Mouse (Mus musculus) lung, postnatal 10 days (tissue): ENCODE results near the gene Orc5.
"Not testable (repeated sequence)": the region's sequence is repeated elsewhere in the genome, so short reads cannot be mapped to it uniquely, and the experiment has no call there.

ENCODE experiments used
- DNase-seq: peaks from one replicate; pipeline ENCODE4 v3.0.0; 2021

Gene Orc5

DNA sequence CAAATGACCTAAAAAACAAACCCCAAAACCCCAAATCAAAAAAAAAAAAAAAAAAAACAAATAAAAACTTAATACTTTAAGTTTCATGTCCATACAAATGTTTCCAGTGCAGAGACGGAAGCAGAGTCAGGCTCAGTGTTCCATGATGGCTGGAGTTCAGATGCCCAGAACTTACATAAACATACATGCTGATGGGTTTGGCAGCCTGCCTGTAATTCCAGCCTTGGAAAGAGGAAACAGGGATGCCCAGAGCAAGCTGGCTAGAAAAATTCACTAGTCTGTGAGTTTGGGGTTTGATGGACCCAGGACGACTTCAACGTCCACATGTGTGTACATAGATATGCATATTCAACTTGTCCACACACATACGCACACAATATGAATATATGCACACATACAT is 27.6 kb downstream of the Orc5 start:
- peak; percentile 45 for DNase-seq

DNA sequence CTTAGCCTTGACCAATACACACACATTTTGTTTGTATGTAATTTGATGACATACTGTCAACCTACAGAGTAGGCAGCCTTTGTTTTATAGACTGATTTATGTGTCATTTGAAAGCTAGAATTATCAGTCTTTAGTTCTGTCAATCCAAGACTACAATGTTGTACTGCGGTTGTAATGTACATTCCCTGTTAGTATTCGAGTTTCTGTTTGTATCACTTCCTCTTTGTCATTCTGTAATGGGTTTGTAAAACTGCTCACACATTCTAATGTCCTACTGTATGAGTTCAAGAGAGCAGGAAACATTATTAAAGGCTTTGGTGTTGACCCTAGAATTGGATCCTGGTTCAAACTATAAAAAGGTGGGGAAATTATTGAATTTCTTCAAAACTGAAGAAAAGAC is 30.5 kb downstream of the Orc5 start:
- no peak for DNase-seq

DNA sequence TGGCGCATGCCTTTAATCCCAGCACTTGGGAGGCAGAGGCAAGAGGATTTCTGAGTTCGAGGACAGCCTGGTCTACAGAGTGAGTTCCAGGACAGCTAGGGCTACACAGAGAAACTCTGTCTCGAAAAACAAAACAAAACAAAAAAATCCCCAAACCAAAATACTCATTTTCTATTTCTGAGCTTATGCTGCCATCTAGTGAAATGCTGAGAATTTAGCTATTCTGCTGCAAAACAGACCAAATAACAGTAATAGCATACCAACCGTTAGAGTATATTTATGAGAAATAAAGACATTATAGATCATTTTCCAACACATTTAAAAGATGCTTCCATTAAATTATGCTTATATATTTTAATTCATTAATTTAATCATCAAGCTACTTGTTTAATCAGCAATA is 34.5 kb downstream of the Orc5 start:
- not testable (repeated sequence) for DNase-seq

DNA sequence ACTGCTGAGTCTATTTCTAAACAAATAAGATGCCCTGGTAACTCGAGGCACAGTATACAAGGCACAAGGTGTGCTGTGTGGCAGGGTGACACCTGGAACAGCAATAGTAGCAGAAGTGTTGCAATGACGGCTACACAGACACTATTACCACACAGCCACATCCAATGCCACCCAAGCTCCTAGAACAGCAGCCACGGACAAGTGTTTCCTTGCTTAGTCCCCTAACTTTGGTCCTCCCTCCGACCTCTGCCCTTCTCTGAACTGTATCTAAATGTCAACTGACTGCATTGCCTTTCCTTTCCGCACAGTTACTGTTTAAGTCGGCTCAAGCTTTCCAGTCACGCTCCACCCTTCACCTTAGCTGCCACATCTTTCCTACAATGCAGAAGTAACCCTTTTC is 36.0 kb downstream of the Orc5 start:
- not testable (repeated sequence) for DNase-seq

DNA sequence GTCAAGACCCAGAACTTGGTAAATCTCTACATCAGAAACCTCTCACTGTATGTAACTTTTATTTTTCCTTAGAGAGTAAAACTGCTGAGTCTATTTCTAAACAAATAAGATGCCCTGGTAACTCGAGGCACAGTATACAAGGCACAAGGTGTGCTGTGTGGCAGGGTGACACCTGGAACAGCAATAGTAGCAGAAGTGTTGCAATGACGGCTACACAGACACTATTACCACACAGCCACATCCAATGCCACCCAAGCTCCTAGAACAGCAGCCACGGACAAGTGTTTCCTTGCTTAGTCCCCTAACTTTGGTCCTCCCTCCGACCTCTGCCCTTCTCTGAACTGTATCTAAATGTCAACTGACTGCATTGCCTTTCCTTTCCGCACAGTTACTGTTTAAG is 37.6 kb downstream of the Orc5 start:
- DNase-seq: not testable (repeated sequence)

DNA sequence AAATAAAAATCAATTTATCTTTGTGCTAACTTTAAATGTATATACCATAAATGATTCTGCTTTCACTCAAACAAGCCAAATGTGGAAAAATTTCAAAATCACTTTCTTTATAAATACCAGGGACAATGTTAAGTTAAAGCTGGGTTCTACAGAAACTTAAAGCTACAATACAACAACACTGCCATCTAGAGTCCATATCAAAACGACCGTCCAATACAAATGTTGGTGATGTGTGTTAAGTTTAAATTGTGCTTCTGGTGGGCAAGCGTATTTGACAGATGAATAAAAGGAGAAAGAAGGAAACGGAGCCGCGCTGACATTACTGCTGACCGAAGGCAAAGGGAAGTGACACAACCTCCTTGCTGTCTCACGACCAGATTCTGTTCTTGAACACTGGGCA is 38.4 kb downstream of the Orc5 start:
- DNase-seq: no peak

DNA sequence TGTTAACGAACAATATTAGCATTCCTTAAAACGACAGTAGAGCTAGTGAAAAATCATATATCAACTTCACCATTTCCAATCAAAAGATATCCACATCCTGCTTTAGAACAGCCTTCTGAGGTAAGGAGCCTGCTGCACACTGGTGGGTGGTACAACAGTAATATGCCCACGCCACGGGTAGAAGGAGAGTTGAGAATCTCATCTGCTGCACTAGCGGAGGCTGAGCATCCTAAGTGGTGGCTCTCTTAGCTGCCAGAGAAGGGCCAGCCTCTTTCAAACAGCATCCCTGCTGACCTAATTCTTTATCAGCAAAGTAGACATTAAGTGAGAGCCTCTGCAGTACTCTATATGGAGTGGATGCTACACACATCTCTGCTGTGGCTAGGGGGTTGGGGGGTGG is 41.7 kb downstream of the Orc5 start:
- no peak for DNase-seq

DNA sequence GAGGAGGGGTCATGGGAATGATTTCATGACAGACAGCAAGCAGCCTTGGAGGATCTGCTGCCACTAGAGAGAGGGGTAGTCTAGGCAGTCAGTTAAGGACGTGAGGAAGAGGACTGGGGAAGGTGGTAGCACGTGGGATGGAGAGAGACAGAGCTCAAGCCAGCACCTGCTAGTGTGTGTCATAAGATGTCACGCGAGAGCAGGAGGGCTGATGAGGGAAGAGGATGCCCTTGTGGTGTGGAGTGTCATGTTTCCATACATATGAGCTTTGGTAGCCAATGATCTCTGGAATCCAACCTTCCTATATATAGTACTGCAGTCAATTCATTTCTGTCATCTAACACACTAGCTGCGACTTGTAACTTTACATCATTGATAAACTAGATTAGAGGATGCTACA is 50.8 kb downstream of the Orc5 start:
- DNase-seq: no peak

DNA sequence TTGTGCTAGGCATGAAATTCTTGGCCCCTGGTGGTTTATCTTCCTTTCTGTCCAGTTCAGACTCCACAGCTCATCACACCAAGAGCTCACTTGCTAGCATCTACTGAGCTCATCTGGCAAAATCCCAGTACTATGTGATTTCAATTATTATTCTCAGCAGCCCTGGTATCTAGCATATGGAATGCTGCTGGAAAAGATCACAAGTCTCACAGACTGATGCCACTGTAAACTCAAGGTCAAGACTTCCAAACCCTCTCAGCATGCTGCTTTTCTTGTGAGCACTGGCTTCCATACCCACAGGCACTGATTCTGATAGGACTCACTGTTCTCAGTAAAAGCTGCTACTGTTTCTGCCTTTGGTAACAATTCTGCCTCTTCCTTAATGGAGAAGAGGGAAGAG is 59.1 kb downstream of the Orc5 start:
- DNase-seq: no peak

DNA sequence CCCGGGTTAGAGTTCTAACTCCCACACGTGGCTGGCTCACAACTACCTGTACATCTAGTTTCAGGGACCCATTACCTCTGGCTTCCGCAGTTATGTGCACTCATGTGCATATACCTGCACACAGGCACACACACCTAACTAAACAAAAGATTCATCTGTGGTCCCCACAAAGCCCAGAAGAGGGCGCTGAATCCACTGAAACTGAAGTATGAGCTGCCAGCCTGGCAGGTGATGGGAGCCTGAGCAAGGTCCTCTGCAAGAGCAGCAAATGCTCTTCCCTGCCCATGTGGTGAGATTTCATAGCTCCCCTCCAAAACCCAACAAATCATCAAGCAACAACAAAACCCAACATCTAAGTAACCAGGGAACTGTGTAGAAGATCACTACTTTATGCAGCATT is 61.1 kb downstream of the Orc5 start:
- no peak for DNase-seq

DNA sequence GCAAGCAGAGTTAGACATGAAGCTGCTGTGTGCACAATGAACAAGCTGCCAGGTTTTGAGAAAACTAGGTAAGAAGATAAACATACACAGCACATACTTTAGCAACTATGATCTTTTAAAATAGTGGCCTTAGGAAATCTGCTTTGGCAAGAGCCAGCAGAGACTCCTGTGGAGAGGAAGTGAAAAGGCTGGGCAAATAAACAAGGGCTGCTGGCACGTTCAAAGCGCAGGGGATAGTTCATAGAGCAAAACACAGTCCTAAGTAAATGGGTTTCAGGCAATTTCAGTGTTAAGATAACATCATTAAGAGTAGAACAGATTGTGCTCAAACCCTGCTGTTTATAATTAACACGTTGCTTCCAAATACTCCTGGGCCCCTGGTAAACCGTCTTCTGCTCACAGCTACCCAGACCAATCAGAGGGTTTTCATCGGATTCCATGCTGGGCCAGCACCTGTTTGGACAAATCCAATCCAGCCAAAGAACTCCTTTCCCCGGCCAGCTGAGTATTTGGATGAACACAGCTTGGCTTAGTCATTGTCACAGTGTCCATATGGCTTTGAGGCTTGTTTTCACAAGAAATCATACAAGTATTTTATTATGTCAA is 63.5 kb downstream of the Orc5 start:
- no peak for DNase-seq

DNA sequence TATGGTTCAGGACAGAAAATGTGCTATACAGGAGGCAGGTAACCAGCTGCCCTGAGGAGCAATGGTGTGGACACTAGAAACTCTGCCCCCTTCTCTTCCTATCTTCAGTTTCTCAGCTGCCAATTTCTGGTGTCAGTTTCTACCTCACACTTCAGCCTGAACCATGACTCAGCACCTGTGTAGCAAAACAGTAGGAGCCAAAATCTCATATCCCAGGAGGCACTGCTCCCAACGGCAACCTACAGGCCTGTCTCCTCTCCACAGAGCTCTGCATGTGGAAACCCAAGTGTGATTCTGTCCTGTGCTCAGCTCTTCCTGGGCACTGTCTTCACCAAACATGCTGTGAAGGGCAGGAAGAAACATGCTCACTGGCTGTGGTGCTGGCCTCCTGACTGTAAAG is 64.5 kb downstream of the Orc5 start:
- DNase-seq: no peak

DNA sequence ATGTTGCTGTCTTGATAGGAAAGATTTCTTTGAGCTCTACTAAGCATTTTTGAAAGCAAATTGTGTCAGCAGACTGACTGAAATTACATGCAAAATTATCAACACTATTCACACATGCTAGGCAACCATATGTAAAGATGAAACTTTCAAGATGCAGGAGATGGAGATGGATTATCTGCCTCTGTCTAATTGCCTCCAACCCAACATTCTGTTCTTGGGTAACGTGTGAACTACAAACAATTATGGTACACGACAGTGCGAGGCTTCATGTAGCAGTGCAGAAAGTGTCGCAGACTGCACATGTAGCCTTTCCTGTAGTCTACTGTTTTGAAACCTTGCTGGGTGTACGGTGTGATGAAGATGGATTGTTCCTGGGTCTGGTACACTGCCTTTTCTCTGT is 67.7 kb downstream of the Orc5 start:
- DNase-seq: no peak

DNA sequence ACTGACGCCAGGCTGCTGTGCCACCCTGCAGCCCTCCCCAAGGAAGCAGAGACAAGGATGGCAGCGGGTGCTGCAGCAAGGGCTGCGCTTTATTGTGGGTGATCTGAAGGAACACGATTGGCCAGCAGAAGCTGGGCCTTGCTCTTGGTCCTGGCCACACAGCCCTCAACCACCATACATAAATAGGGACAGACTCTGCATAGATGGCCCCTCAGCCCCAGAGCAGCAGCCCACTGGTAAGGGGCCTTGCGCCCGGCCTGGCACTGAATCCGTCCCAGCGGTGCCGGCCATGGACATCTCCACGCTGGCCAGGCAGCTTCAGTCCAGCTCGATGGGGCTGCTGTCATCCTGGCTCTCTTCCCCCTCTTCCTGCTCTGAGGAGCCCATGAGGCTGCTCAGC is 77.8 kb downstream of the Orc5 start:
- not testable (repeated sequence) for DNase-seq

DNA sequence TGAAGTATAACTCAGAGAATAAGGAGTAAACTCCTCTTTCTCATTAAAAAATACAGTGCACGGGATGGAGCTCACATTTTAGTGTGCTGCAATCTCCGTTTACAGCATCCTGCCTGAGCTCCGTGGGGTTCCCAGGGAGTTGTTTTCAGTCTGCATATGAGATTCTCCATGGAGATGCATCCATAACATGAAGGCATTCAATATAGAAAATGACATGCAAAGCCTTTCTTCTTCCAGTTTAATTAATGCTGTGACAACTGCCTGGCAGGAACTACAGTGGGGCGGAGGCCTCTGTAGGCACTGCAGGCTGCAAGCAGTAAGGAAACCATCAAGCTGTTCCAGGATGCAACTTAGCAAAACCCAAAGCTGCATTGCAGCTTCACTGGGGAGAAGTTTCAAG is 79.0 kb downstream of the Orc5 start:
- no peak for DNase-seq

DNA sequence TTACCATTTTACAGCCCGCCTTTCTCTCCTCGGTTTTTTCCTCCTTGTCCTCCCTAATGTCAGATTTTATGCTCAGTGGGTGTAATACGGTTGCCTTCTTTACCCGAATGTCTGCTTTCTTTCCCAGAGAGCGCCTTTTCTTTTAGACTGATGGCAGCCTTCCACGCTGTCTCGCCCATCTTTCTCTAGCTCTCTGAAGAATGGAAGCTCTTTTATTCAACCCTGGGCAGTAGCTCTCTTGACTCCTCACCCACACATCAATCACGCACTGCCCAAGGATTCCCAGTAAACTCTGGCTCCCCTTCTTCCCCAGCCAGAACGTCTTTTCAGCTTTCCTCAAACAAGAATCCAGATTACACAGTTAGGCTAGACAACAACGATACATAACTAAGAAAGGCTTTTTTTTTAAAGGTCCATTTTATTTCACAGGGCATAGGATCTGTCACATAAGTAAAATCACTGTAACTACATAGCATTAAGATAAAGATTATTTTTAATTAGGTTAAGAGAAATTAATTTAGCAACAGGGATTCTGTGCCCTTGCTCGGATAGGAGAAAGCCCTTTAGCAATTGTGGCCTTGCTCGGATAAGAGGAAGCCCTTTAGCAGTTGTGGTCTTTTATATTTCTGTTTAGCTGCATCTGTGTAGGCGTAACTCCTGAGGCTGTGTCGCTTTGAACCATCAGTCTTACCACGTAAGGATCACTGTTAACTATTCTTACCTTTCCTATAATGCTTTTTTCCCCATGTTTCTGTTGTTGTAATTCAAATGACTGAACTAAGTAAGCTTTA is 97.2 kb downstream of the Orc5 start:
- no peak for DNase-seq

DNA sequence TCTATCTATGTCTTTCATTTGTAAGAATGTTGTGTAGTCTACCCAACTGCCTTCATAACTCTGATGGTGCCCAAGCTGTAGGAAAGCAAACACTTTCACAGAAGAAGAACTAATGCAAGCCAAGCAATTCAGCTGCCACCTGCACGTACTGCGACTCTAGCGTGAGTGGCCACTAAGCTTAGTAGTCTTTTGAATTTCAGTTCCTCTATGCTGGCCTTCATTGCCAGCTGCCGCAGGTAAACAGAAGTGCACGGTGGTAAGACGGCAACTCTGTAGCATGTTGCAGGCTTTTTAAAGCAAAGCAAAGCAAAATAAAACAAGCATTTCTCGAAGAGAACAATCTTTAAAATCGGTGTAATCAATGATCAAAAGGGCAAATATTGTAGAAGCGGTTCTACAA is 97.8 kb downstream of the Orc5 start:
- no peak for DNase-seq

DNA sequence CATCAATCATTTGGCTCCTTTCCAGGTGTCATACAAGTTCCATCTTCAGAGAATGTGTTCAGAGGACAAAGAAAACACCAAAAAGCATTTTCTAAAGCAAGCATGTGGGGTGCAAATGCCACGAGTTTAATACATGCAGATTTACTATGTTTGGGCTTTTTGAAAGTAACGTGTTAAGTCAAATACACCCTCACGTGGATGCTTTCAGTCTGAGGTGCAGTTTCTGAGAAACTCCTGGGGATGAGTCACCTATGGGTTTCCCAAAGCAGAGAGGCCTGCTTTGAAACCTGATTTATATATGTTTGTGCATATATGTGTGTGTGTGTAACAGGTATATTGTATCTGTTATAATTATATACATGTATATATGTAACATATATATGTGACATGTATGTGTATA is 98.5 kb downstream of the Orc5 start:
- DNase-seq: no peak

DNA sequence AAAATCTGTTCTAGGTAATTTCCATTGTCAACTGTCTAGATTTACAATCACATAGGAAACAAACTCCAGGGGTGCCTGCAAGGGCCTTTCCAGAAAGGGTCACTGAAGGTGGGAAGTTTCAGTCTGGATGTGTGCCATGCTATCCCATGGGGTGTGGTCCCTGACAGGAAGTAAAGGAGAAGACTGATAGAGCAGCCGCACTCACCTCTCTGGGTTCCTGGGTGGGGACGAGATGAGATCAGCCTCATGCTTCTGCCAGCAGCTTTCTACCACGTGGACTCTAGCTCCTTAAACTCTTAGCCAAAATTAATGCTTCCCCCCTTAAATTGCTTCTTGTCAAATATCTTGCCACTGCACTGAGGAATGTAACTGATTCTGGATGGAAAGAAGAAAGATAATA is 100.7 kb downstream of the Orc5 start:
- DNase-seq: no peak
